Mouse (Mus musculus) erythroid progenitor cell, adult 5-6 weeks (primary cell): ENCODE data around the gene Lrrc40. TPM values are rescaled to one million over a fixed set of nuclear protein-coding genes. Genes with fewer than 3 reads are reported as not detected.

ENCODE experiments used
- ATAC-seq: replicated peaks from 2 replicates; pipeline ENCODE4 v1.8.0; 2016; ENCODE audit warnings: moderate number of reproducible peaks, mild to moderate bottlenecking, moderate TSS enrichment, inconsistent platforms; ENCODE audit not compliant: poor library complexity, low FRiP score, severe bottlenecking
- total RNA-seq, 2 experiments: library from RNA; stranded (forward) in 1 of 2; stranded (reverse) in 1 of 2; fragments of 150-400 nt in 1 of 2; fragments of 186-747, 209-891 nt in 1 of 2; gene quantifications; 2 replicates each; pipeline versions ENCODE4 v1.2.3 to v1.2.4; 2015 to 2017; ENCODE audit warnings: low replicate concordance in 2 of 2

Lrrc40 gene
- 7.1 and 38.2 TPM in 2 replicates for total RNA-seq (2015; ENCODE audit: low replicate concordance)
- total RNA-seq (2017; ENCODE audit: low replicate concordance) = 10.5 and 20.8 TPM in 2 replicates

GRCm38 (mm10) chr3:158036329-158036988, at the start of gene Lrrc40, which contains the start of gene Srsf11:
Gene Lrrc40, plus strand, starts transcription at chr3:158036662.
Gene Srsf11, minus strand, starts transcription at chr3:158036639.
- ATAC-seq = peak; percentile 91

GRCm38 (mm10) chr3:157993322-157993721, 43.1 kb upstream of the Lrrc40 start:
- ATAC-seq = no peak

GRCm38 (mm10) chr3:157995726-157996125, 40.7 kb upstream of the Lrrc40 start:
- ATAC-seq = no peak

GRCm38 (mm10) chr3:157998742-157999369, 37.6 kb upstream of the Lrrc40 start:
- ATAC-seq = no peak

- ATAC-seq = no peak
Observed at GRCm38 (mm10) chr3:158008647-158009046, 27.8 kb upstream of the Lrrc40 start.

GRCm38 (mm10) chr3:158009762-158010320, 26.6 kb upstream of the Lrrc40 start:
- no peak for ATAC-seq

- ATAC-seq = peak; percentile 81
Observed at GRCm38 (mm10) chr3:158031371-158031925, 5.0 kb upstream of the Lrrc40 start.

GRCm38 (mm10) chr3:158032106-158032505, 4.4 kb upstream of the Lrrc40 start:
- ATAC-seq = 0 out of 2 replicates have a peak, but pooled peaks have one; percentile 11

GRCm38 (mm10) chr3:158035866-158036265, 596 bp upstream of the Lrrc40 start:
- no peak; the same call in 1 of the 2 replicates for ATAC-seq

GRCm38 (mm10) chr3:158038106-158038505, 1.6 kb downstream of the Lrrc40 start:
- ATAC-seq = no peak

- no peak for ATAC-seq
Observed at GRCm38 (mm10) chr3:158040755-158041154, 4.3 kb downstream of the Lrrc40 start.

GRCm38 (mm10) chr3:158049508-158049907, 13.0 kb downstream of the Lrrc40 start:
- ATAC-seq = no peak

- no peak for ATAC-seq
Observed at GRCm38 (mm10) chr3:158060621-158061291, 24.3 kb downstream of the Lrrc40 start.

GRCm38 (mm10) chr3:158061811-158062523, 25.5 kb downstream of the Lrrc40 start:
- ATAC-seq = no peak

GRCm38 (mm10) chr3:158065256-158065655, 28.8 kb downstream of the Lrrc40 start:
- ATAC-seq = no peak

GRCm38 (mm10) chr3:158067916-158068315, 31.5 kb downstream of the Lrrc40 start:
- ATAC-seq = no peak

- no peak for ATAC-seq
Observed at GRCm38 (mm10) chr3:158068613-158069263, 32.3 kb downstream of the Lrrc40 start.

GRCm38 (mm10) chr3:158075004-158075403, 38.5 kb downstream of the Lrrc40 start:
- ATAC-seq = no peak
